Mouse (Mus musculus) naive thymus-derived CD4-positive, alpha-beta T cell, adult 2 months (primary cell): Measurements from ENCODE around the gene Mmp14.

ENCODE experiments used
- DNase-seq: peaks from one replicate; pipeline ENCODE4 v3.0.0-alpha.2; 2011; ENCODE audit warnings: low read depth

Mmp14 gene

DNA sequence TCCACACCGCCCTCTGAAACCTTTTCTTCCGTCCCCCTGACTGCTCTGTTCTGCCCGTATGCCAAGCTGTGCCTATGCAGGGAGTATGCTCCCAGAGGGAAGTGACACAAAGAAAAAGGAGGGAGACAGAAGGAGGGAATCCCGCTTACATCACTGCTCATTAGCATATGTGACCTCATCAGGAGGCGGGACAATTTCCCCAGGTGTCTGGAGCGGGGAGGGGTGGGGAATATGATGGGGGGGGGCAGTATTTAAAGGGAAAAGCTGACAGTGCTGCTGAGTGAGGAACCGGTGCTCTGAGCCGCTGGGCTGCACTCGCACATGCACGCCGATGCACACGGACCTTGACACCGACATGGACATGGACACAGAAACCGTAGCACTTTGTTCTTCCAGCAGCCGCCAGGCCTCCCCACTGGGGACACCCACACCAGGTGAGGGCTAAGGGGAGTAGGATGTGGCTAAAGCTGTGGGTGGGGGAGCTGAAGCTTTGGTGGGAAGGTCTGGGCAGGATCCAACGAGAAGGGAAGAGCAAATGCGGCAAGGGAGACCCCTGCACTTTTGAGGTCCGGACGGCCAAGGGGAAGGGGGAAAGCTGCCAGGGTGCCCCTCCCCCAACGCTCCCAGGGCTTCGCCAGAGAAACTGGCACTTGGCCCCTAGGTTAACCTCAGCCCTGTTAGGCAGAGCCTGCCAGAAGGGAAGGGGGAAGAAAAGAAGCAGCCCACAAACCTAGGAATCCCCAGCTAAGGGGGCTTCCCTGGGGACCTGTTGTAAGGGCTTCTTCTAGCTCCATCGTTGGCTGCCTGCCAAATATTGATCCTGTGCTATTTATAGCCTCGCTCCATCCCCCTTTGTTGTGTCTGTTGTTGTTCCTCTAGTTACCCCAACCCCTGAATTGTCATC lies 44.8 kb downstream of the Mmp14 start, which contains the start of gene Rem2:
TSS of gene Rem2 (plus strand) at position 160 of the 904 bp plus-strand sequence.
- no peak for DNase-seq

DNA sequence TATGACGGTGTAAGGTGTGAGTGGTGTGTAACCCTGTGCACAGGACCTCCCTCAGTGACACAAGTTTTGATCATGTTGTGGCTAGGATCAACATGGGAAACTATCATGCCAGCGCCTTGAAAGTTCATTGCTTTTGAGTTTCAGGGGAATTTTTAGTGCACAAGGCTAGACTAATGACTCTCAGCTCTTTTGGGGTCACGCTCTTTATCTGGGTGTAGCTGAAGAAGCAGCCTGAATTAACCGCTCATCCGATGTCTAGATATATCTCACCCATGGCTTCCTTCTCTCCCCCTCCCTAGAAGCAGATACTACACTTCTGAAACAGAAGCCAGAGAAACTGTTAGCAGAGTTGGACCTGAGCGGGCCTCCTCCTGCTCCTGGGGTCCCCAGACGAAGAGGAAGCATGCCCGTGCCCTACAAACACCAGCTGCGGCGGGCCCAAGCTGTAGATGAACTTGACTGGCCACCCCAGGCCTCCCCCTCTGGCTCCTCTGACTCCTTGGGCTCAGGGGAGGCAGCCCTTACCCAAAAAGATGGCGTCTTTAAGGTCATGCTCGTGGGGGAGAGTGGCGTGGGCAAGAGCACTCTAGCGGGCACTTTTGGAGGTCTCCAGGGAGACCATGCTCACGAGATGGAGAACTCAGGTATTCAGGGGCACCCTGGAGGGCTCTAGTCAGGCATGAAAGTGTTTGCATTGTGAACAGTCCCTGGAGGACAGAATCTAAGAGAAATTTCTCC lies 45.9 kb downstream of the Mmp14 start:
- DNase-seq: no peak

DNA sequence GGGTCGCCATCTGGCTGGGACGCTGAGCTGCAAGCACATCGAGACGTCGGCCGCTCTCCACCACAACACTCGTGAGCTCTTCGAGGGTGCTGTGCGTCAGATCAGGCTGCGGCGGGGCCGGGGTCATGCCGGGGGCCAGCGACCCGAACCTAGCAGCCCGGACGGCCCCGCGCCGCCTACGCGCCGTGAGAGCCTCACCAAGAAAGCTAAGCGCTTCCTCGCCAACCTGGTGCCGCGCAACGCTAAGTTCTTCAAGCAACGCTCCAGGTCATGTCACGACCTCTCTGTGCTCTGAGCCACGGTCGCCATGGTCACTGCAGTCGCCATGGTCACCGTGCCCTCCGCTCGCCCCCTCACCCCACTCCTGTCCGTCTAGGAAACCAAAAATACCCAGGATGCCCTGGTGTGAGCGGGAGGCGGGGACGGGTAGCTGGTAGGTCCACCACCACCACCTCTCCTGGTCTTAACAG lies 48.1 kb downstream of the Mmp14 start:
- DNase-seq: peak; percentile 61

DNA sequence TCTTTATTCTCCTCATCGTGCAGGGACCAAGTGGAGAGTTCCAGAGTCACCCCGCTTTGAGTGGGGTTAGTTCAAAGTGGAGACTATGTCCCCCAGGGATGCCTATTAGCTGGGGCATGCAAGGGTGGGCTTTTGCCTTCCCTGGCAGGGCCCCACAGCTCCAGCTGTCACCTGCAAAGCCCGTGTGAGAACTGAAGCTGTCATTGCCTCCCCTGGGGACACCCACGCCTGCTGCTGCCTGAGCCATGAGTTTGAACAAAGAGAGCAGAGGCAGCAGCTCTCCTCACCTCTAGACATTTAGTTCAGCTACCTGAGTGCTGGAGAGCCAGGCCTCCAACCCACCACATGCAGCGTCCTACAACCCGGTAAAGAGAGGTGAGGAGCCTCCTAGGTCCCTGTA lies 49.3 kb downstream of the Mmp14 start:
- DNase-seq: no peak

DNA sequence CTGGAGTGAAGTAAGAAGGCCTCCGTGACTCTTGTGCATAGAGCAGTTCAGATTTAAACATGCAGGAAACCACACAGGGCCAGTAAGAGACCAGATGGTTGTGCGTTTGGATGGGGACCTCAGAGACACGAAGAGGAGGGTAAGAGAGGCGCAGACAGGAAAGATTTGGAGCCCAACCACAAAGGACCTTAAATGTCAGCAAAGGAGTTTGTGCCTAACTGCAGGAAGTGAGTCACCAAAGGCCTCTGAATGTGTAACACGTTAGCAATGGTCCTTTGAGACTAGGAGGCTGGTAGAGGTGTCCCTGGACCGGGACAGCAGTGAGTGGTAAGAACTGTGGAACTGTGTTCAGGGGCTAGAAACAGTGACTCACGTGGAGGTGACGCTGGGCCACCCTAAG lies 50.0 kb downstream of the Mmp14 start:
- peak; percentile 77 for DNase-seq

DNA sequence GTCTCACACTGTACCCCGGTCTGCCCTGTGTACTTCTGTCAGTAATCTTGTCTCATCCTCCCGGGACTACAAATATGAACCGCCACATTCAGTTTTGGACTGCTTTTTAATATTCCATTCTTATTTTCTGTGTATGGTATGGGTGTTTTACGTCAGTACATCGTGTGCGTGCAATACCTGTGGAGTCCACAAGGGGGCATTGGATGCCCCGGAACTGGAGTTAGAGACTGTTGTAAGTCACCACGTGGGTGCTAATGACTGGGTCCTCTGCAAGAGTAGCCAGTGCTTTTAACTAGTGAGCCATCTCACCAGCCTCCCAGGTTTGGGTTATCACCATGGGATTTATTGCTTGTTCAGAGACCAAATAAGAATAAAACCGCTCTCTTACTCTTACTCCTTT lies 51.1 kb downstream of the Mmp14 start:
- DNase-seq: peak; percentile 80

DNA sequence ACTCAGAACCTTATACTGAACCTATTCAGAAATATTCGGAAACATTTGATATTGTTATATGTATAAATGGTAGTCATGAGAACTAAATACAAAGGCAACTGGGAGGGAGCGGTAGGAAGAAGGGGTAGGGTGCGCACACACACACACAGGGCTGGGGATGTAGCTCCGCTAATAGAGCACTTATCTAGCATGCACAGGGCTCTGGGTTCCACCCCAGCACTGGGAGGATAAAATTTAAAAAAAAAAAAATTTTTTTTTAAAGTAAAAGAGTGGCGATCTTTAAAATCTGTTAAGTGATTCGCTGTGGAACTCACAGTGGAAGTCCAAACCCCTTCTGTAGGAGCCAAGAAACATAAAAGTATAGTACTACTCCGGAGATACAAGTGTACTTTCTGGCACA lies 54.5 kb downstream of the Mmp14 start:
- DNase-seq: no peak

DNA sequence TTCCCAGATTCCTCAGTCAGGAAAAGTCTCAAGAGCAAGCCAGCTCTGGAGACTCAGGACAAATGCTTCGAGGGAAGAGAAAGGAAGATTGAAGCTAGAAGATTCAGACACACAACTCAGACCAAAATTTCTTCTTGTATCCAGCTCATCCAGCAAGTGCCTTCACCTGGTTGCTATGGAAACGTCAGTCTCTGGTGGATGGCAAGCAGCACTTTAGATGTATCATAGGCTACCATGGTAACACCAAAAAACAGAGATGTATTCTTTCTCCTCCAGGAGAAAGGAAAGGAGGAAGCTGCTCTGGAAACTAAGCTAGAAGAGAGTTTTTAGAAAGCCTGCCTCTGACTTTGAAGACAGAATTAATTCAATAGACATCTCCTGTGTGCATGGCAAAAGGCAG lies 56.3 kb downstream of the Mmp14 start:
- DNase-seq: no peak

DNA sequence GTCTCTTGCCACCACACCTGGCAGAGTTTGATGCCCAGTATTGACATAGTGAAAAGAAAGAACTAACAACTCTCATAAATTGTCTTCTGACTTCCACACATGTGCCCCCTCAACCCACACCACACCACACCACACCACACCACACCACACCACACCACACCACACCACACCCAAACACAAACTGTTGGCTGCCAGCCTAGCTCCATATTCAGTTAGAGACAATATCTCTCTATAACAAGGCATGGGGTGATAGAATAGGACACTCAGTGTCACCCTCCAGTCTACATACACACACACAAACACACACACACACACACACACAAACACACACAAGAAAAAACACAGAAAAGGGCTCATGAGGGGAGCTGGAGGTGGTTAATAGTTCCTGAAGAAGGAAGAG lies 56.9 kb downstream of the Mmp14 start:
- DNase-seq: no peak

DNA sequence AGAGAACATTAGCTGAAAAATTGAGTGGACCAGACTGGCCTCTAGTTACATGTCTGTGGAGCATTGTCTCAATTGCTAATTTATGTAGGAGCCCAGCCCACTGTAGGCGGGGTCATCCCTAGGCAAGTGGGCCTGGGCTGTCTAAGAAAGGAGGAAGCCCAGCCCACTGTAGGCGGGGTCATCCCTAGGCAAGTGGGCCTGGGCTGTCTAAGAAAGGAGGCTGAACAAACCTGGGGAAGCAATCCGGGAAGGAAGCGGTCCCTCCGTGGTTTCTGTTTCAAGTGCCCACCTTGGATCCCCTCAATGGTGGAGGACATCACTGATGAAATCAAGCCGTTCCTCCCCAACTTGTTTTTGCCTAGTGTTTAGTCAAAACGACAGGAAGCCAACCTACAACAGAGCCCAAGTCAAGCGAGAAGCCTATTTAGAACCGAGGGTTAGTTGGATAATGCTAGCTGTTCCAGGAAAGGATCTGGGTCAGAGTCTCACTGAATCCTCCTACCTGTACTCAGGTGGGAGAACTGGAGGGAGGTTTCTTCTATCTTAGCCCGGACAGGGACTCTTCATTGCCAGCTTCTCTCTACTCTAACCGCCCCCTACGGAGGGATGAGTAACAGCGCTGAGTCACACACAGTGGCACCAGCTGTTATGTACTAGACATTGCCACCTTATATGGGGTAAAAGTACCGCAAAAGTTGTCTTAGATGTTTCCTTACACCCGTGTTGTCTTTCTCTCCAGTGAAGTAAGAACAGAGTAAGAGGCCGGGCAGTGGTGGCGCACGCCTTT lies 61.1 kb downstream of the Mmp14 start:
- DNase-seq: peak; percentile 75

DNA sequence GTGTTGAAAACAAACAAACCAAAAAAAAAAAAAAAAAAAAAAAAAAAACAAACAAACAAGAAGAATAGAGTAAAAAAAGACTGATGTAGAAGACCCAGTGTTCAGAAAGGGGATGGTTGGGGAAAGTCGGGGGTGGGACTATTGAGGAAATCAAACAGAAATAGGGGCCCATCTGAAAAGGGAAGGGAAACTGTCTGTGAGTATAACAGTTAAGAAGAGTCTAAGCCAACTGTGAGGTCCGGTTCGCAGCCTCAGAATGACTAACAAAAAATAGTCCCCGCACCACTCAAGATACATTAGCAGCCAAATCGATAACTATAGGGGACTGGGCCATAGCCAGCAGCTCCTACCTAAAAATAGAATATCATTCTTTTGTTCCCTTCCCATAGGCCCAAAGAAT lies 61.8 kb downstream of the Mmp14 start:
- no peak for DNase-seq

DNA sequence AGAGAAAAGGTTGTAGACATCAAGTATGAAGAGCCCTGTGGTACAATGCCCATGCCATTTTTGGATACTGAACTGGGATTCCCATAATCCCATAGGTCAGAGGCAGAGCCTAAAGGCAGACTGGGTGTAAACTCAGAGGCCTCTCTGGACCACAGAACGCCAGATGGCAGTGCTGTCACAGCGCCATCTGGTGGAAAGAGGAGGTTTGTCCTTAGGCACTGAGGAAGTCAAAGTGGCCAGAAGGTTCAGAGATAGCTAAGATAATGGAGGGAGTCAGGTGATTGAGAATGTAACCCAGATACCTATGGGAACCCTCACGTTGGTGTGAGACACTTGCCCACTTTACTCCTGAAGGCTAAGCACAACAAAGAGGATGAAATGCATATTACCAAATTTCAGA lies 62.8 kb downstream of the Mmp14 start:
- DNase-seq: peak; percentile 89
